Mouse (Mus musculus) CD4-positive, CD25-positive, alpha-beta regulatory T cell, adult 2 months (primary cell): Measurements from ENCODE around the gene Kif27.
A peak's percentile ranks its signal among the peaks of the same experiment; 100 is the strongest.

Experiments used
- DNase-seq: peaks from one replicate; pipeline ENCODE4 v3.0.0-alpha.2; 2012; ENCODE audit warnings: low read depth, low spot score

Gene Kif27

DNA sequence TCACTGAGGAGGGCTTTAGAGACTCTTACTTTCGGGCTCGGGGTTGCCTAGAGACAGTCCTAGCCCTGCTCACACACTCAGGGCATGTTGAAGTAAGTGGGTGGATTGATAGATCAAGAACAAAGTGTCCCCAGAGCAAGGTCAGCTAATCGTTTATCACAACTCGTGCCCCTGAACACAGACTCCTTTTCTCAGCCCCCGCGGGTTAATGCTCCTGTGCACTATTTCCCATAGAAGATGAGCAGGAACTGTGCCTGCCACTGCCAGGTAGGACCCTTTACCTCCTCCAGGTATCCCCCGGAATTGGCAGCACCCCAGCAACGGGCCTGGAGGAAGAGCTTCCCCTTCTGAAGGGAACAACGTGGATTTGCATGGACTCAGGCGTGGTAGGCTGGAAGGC lies 82.7 kb downstream of the Kif27 start:
- DNase-seq = no peak

GRCm38 (mm10) chr13:58275599-58275998 lies 83.3 kb downstream of the Kif27 start, which contains the start of gene Gkap1:
Gkap1 (minus strand) TSS chr13:58275699.
- DNase-seq = no peak

DNA sequence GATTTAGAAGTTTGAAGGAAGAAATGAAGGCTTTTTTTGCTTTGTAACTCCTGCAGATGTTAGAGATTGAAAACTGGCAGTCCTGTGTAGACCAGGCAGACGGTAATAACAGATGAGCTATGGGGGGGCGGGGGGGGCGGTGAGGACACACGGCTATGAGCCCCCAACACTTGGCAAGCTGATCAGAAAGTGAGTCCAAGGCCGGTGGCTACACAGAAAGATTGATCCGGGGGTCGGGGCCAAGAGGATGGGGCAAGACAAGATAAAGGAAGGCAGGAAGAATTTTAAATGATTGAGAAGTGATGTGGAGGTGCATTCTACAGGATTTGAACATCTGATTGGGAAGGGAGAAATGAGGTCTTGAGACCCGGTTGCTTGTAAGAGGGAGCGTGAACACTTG lies 83.8 kb downstream of the Kif27 start:
- DNase-seq = no peak

GRCm38 (mm10) chr13:58274259-58274991 lies 84.5 kb downstream of the Kif27 start:
- peak; percentile 57 for DNase-seq

DNA sequence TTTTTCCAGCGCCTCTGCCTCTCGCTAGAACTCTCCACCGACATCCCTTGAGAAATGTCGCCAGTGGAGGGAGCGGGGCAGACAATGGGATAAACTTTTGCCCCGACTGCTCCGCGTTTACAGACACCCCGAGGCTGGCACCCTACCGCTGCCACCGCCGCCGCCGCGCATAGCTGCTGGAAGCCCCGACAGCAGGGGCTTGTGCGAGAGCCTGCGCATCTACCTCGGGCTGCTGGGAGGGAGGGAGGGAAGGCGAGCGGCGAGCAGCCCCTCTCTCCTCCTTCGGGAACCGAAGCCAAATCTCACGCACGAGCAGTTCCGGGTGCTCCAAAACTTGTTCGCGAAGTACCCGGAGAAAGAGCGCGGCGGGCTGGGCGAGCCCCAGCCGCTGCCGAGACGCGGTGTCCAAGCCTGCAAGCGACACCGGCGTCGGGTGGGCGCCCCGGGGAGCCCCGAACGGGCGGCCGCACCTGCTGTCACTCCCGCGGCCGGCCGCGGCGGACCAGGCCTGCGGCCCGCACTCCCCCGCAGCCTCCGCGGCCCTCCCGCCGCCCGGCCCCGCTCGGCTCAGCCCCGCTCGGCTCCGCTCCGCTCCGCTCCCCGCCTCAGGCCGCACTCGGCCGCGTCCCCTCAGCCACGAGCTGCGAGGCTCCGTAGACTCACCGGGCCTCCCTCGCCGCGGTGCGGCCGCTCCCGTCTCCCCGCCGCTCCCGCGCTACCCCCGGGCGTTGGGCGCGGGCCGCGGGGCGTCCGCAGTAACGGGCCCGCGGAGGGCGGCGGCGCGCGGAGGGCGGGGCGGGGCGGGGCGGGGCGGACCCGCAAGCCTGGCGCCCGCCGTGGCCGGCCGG lies 85.3 kb downstream of the Kif27 start:
- DNase-seq = peak; percentile 44

DNA sequence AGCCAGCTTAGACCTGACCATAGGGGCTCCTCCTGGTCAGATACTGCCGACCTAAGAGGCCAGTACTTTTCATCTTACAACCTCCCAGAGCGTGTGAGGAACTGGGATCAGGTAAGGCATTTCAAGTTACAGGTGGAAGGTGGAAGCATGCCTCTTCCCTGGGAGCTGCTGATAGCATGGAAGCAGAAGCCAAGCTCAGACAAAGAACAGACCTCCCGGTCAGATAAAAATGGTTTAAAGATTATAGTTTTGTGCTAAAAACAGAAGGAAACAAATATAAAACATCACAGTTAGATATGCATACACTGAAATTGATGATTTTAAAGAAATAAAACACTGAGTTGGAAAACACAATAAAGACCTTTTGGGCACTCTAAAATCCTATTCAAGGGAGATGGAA lies 92.1 kb downstream of the Kif27 start:
- DNase-seq = no peak

GRCm38 (mm10) chr13:58263546-58263945 lies 95.4 kb downstream of the Kif27 start:
- no peak for DNase-seq

DNA sequence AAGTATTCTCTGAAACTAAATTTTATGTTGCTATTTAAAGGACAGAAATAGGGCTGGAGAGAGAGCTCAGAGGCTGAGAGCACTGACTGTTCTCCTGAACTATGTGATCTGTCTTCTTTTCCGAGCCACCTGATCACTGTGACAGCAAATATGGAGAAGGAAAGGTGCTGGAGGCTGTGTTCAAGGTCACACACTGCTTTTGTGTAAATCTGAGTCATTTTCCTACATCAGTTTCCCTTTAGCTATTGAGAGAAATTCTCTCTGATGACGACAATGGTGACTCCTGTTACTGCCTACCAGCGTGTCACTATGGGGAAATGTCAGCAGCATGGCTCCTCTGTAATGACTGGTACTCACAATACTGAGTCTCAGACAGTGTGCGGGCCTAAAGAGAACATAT lies 97.2 kb downstream of the Kif27 start:
- no peak for DNase-seq

- peak; percentile 15 for DNase-seq
These were observed 105.7 kb downstream of the Kif27 start for GRCm38 (mm10) chr13:58253268-58253667.

GRCm38 (mm10) chr13:58248957-58249356 lies 110.0 kb downstream of the Kif27 start:
- no peak for DNase-seq
